Mouse (Mus musculus) left cerebral cortex, adult 11 months (tissue): ENCODE data around the gene Bcl6b.

Experiments
- DNase-seq: peaks from one replicate; pipeline ENCODE4 v3.0.0; 2022; ENCODE audit warnings: low spot score

Gene Bcl6b

GRCm38 (mm10) chr11:70212423-70212822, 17.2 kb downstream of the Bcl6b start, which contains the start of gene Slc16a11:
Slc16a11 (plus strand) TSS chr11:70212752.
- no peak for DNase-seq

- no peak for DNase-seq
These were observed 17.6 kb downstream of the Bcl6b start for GRCm38 (mm10) chr11:70211972-70212371.

GRCm38 (mm10) chr11:70210681-70211080, 18.9 kb downstream of the Bcl6b start:
- DNase-seq, result no peak

GRCm38 (mm10) chr11:70208778-70209388, 20.7 kb downstream of the Bcl6b start:
- no peak for DNase-seq

- DNase-seq, result no peak
These were observed 22.3 kb downstream of the Bcl6b start for GRCm38 (mm10) chr11:70207283-70207682.

GRCm38 (mm10) chr11:70206801-70207200, 22.8 kb downstream of the Bcl6b start:
- DNase-seq, result no peak

- DNase-seq, result no peak
These were observed 27.9 kb downstream of the Bcl6b start for GRCm38 (mm10) chr11:70201691-70202090.

- DNase-seq, result no peak
These were observed 29.5 kb downstream of the Bcl6b start for GRCm38 (mm10) chr11:70200036-70200608.

GRCm38 (mm10) chr11:70199107-70199506, 30.5 kb downstream of the Bcl6b start:
- DNase-seq, result no peak

- DNase-seq, result no peak
These were observed 31.3 kb downstream of the Bcl6b start for GRCm38 (mm10) chr11:70198332-70198731.

- no peak for DNase-seq
These were observed 36.0 kb downstream of the Bcl6b start for GRCm38 (mm10) chr11:70193354-70194285.

GRCm38 (mm10) chr11:70192157-70192556, 37.4 kb downstream of the Bcl6b start:
- DNase-seq, result no peak

- DNase-seq, result no peak
These were observed 38.4 kb downstream of the Bcl6b start for GRCm38 (mm10) chr11:70191188-70191587.

GRCm38 (mm10) chr11:70189319-70190134, 40.1 kb downstream of the Bcl6b start:
- no peak for DNase-seq

GRCm38 (mm10) chr11:70185120-70185519, 44.5 kb downstream of the Bcl6b start:
- no peak for DNase-seq

GRCm38 (mm10) chr11:70180496-70180895, 49.1 kb downstream of the Bcl6b start:
- DNase-seq, result no peak

GRCm38 (mm10) chr11:70179401-70179800, 50.2 kb downstream of the Bcl6b start:
- no peak for DNase-seq

GRCm38 (mm10) chr11:70178756-70179155, 50.8 kb downstream of the Bcl6b start:
- no peak for DNase-seq

GRCm38 (mm10) chr11:70178311-70178710, 51.3 kb downstream of the Bcl6b start:
- DNase-seq, result no peak

- no peak for DNase-seq
These were observed 52.0 kb downstream of the Bcl6b start for GRCm38 (mm10) chr11:70177647-70178046.

- no peak for DNase-seq
These were observed 55.1 kb downstream of the Bcl6b start for GRCm38 (mm10) chr11:70174491-70174890.
